Mouse (Mus musculus) embryonic fibroblast, embryonic 13.5 days (primary cell): ENCODE measurements around the gene Saa2.

Experiments
- CTCF ChIP-seq: IDR thresholded peaks from 2 replicates; pipeline ENCODE4 v1.5.1; 2011; ENCODE audit warnings: mild to moderate bottlenecking, control low read depth, low read length, moderate library complexity, borderline replicate concordance; ENCODE audit not compliant: insufficient read depth
- POLR2A ChIP-seq: IDR thresholded peaks from 2 replicates; pipeline ENCODE4 v1.6.1; 2011; ENCODE audit warnings: low read depth, mild to moderate bottlenecking, control low read depth, low read length, moderate library complexity

GRCm38 (mm10) chr7:46764672-46765071 lies 13.1 kb downstream of the Saa2 start:
- no peak for TF ChIP-seq CTCF
- no peak for TF ChIP-seq POLR2A
